Mouse (Mus musculus) hindbrain, embryonic 12.5 days (tissue): ENCODE data around the gene Pla2g4a. TPM values are rescaled to one million over a fixed set of nuclear protein-coding genes. Genes with fewer than 3 reads are reported as not detected.
"Not testable (repeated sequence)": the region's sequence is repeated elsewhere in the genome, so short reads cannot be mapped to it uniquely, and the experiment has no call there.

Experiments
- ATAC-seq: fragments of 200-750 bp; cut with Nextera tagmentation; 2 replicates; pipeline ENCODE4 v1.8.0; 2017; ENCODE audit warnings: moderate TSS enrichment; ENCODE audit not compliant: low FRiP score
- H3K27ac ChIP-seq: fragments of 300-500 bp; sonication (generic); 2 replicates; pipeline ENCODE4 v1.5.1; 2016; ENCODE audit warnings: mild to moderate bottlenecking
- H3K27me3 ChIP-seq: fragments of 300-500 bp; sonication (generic); 2 replicates; pipeline ENCODE4 v1.6.1; 2016; ENCODE audit warnings: mild to moderate bottlenecking
- H3K36me3 ChIP-seq: fragments of 300-500 bp; sonication (generic); 2 replicates; pipeline ENCODE4 v1.6.1; 2016; ENCODE audit warnings: mild to moderate bottlenecking
- H3K4me1 ChIP-seq: fragments of 300-500 bp; sonication (generic); 2 replicates; pipeline ENCODE4 v1.6.1; 2016
- H3K4me2 ChIP-seq: fragments of 300-500 bp; sonication (generic); replicated peaks from 2 replicates; pipeline ENCODE4 v1.6.1; 2016; ENCODE audit warnings: mild to moderate bottlenecking
- H3K4me3 ChIP-seq: fragments of 300-500 bp; sonication (generic); 2 replicates; pipeline ENCODE4 v1.5.1; 2016; ENCODE audit warnings: mild to moderate bottlenecking
- H3K9ac ChIP-seq: fragments of 300-500 bp; sonication (generic); 2 replicates; pipeline ENCODE4 v1.6.1; 2016; ENCODE audit warnings: mild to moderate bottlenecking, moderate library complexity
- H3K9me3 ChIP-seq: fragments of 300-500 bp; sonication (generic); replicated peaks from 2 replicates; pipeline ENCODE4 v1.6.1; 2016; ENCODE audit warnings: mild to moderate bottlenecking
- WGBS: fragments of 180-500 bp; shearing (Covaris S2); methylation state at CpG from one replicate; pipeline ENCODE4 v1.1.7; 2016; 5-methylcytosine and 5-hydroxymethylcytosine counted together
- polyA plus RNA-seq: library from polyadenylated mRNA; unstranded; fragments of >200 nt; fragmentation: Nextera tagmentation; extraction: Ambion mirVana; gene quantifications from 2 replicates; pipeline ENCODE4 v1.2.1, GENCODE M21; 2016

The Pla2g4a gene
- polyA plus RNA-seq, 1 experiment from 2014 or later, result 5.7 TPM

DNA sequence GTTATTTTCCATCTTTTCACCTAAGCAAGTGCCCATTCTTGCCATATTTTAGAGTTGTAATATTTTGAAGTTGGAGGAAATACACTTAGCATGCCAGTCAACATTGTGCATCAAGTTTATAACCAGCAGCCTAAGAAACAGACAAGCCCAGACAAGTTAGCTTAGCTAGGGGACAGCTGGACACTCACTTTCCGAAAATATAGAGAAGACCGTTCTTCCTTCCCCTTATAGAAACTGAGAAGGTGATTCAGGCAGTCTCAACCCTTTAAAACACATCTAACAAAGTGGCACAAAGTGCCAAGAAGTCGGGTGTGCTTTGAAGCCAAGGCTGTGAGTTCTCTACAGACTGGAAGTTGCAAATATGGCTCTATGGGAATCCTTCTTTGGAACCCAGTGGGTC, 10.4 kb downstream of the Pla2g4a start:
- WGBS, result 84% methylated on average over 3 of the region's 3 CpGs
- no peak overlapping the region for H3K4me3 ChIP-seq
- H3K4me2 ChIP-seq, result no peak overlapping the region
- H3K9me3 ChIP-seq, result no peaks in the 10 kb centered on the region
- no peaks in the 10 kb centered on the region for H3K36me3 ChIP-seq
- no peak overlapping the region for H3K9ac ChIP-seq
- H3K27ac ChIP-seq, result no peak overlapping the region
- no peak for ATAC-seq
- no peaks in the 10 kb centered on the region for H3K27me3 ChIP-seq
- H3K4me1 ChIP-seq, result no peaks in the 10 kb centered on the region

DNA sequence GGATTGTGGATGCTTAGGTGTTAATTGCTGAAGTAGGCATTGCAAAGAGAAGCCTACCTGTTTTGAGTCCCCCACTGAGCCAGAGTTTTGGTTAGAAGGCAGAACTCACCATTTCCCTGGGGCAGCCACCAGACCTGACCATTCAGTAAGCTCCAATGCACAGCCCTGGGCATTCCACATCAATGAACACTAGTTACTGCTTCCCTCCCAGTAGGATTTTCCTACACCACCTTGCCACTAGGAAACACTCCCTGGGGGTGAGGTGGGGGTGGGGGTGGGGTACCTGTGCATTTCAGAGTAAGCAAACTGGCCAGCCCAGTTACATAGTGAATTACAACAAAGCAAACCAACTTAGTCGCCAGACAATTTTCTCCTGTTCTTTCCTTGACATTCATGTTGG, 10.8 kb downstream of the Pla2g4a start:
- Histone ChIP-seq H3K36me3 (no peaks in the 10 kb centered on the region), H3K9me3 (no peaks in the 10 kb centered on the region), H3K4me1 (no peaks in the 10 kb centered on the region), H3K27ac (no peak overlapping the region), H3K9ac (no peak overlapping the region), H3K4me2 (no peak overlapping the region), H3K27me3 (no peaks in the 10 kb centered on the region), H3K4me3 (no peak overlapping the region)
- WGBS, result 84% methylated on average over 1 of the region's 1 CpGs
- ATAC-seq, result no peak

DNA sequence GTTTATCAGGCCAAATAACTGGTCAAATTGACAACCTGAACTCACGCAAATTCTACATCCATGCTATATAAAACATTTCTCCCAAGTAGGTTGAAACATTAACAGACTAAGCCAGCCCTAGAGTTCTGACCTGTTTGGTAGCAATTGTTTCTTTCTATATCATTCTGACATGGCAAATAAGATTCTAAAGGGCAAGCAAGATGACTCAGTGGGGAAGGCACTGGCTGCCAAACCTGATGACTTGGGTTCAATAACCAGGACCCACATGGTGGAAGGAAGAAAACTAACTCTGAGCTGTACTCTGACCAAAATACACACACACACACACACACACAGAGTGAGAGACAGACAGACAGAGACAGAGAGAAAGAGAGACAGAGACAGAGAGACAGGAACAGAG, 11.8 kb downstream of the Pla2g4a start:
- ATAC-seq, result no peak
- H3K36me3 ChIP-seq, result no peaks in the 10 kb centered on the region
- 94% methylated on average over 1 of the region's 1 CpGs for WGBS
- no peak overlapping the region for H3K9ac ChIP-seq
- no peaks in the 10 kb centered on the region for H3K4me1 ChIP-seq
- no peak overlapping the region for H3K4me2 ChIP-seq
- no peaks in the 10 kb centered on the region for H3K27me3 ChIP-seq
- no peak overlapping the region for H3K4me3 ChIP-seq
- H3K27ac ChIP-seq, result no peak overlapping the region
- no peaks in the 10 kb centered on the region for H3K9me3 ChIP-seq

- Histone ChIP-seq H3K4me2 (no peak overlapping the region), H3K9me3 (no peaks in the 10 kb centered on the region), H3K9ac (no peak overlapping the region), H3K4me1 (no peaks in the 10 kb centered on the region), H3K27me3 (no peaks in the 10 kb centered on the region), H3K36me3 (no peaks in the 10 kb centered on the region), H3K4me3 (no peak overlapping the region), H3K27ac (no peak overlapping the region)
- 87% methylated on average over 8 of the region's 8 CpGs for WGBS
- no peak for ATAC-seq
Observed at GRCm38 (mm10) chr1:149948066-149948825, 12.8 kb downstream of the Pla2g4a start.

DNA sequence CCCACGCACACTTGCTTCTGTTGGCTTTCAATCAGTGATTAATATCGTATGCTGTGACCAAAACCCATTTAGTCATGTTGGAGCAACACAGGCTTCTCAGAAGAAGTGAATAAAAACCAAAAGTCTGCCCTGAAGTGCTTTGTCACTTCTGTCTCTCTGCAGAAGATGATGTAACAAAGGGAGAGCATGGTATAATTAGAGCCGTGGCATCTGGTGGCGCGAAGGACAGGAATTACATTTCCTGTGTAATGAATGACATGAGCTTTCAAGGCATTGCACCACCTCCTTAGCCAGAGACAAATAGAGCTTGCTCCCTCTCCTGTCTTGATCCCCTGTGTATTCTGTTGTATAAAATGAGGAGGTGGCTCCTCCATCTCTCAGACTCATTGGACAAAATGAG, 14.1 kb downstream of the Pla2g4a start:
- Histone ChIP-seq H3K9me3 (no peaks in the 10 kb centered on the region), H3K27me3 (no peaks in the 10 kb centered on the region), H3K4me3 (no peak overlapping the region), H3K27ac (no peak overlapping the region), H3K36me3 (no peaks in the 10 kb centered on the region), H3K4me1 (no peaks in the 10 kb centered on the region), H3K9ac (no peak overlapping the region), H3K4me2 (no peak overlapping the region)
- no peak for ATAC-seq
- 53% methylated on average over 5 of the region's 5 CpGs for WGBS

- Histone ChIP-seq H3K4me3 (no peak overlapping the region), H3K9me3 (no peaks in the 10 kb centered on the region), H3K27me3 (no peaks in the 10 kb centered on the region), H3K9ac (no peak overlapping the region), H3K4me2 (no peak overlapping the region), H3K27ac (no peak overlapping the region), H3K36me3 (no peaks in the 10 kb centered on the region), H3K4me1 (no peaks in the 10 kb centered on the region)
- WGBS, result 93% methylated on average over 3 of the region's 3 CpGs
- ATAC-seq, result no peak
Observed at GRCm38 (mm10) chr1:149946432-149946831, 14.7 kb downstream of the Pla2g4a start.

DNA sequence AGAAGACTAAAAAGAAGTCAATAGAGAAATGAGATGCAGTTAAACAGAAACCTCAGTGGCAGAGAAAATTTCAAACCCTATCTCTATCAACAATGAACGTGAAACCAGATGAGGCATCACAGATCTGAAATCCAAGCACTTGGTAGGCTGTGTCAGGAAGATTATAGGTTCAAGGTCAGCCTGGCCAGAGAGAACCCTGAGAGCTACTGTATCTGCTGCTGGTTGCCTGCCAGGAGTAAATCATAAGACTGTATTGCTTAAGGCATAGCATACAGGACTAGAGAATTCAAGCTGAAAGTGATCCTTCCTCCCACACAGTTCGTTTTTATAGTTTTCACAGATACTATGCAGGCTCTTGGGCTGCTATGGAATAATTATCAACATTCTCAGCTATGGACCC, 17.5 kb downstream of the Pla2g4a start:
- Histone ChIP-seq H3K4me1 (no peaks in the 10 kb centered on the region), H3K9ac (no peak overlapping the region), H3K27me3 (no peaks in the 10 kb centered on the region), H3K4me2 (no peak overlapping the region), H3K9me3 (no peaks in the 10 kb centered on the region), H3K4me3 (no peak overlapping the region), H3K36me3 (no peaks in the 10 kb centered on the region), H3K27ac (no peak overlapping the region)
- no peak for ATAC-seq
- 89% methylated on average over 2 of the region's 2 CpGs for whole genome bisulfite sequencing

DNA sequence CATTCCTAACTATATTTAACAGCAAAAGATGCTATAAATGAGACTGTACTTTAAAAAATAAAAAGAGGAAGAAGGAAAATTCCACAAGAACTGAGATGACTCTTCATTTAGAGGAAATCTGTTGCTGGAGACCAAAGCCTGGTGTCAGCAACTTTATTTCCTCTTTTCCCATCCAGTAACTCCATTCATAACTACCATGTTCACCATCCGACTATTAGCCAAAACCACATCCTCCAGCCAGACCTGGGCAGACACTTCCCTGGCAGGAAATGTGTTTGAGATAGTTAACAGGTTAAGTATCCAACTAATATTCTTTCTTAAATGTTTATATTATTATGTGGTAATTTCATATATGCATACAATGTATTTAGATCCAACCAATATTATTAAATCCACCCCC, 20.8 kb downstream of the Pla2g4a start:
- no peak overlapping the region for H3K9ac ChIP-seq
- H3K27me3 ChIP-seq, result no peaks in the 10 kb centered on the region
- no peak for ATAC-seq
- H3K4me2 ChIP-seq, result no peak overlapping the region
- WGBS, result 83% methylated on average over 1 of the region's 1 CpGs
- H3K36me3 ChIP-seq, result no peaks in the 10 kb centered on the region
- no peaks in the 10 kb centered on the region for H3K9me3 ChIP-seq
- no peaks in the 10 kb centered on the region for H3K4me1 ChIP-seq
- no peak overlapping the region for H3K27ac ChIP-seq
- no peak overlapping the region for H3K4me3 ChIP-seq

GRCm38 (mm10) chr1:149939261-149940032, 21.6 kb downstream of the Pla2g4a start:
- Histone ChIP-seq H3K9me3 (no peaks in the 10 kb centered on the region), H3K9ac (no peak overlapping the region), H3K4me3 (no peak overlapping the region), H3K27me3 (no peaks in the 10 kb centered on the region), H3K27ac (no peak overlapping the region), H3K36me3 (no peaks in the 10 kb centered on the region), H3K4me2 (no peak overlapping the region), H3K4me1 (no peaks in the 10 kb centered on the region)
- 89% methylated on average over 9 of the region's 9 CpGs for WGBS
- no peak for ATAC-seq

DNA sequence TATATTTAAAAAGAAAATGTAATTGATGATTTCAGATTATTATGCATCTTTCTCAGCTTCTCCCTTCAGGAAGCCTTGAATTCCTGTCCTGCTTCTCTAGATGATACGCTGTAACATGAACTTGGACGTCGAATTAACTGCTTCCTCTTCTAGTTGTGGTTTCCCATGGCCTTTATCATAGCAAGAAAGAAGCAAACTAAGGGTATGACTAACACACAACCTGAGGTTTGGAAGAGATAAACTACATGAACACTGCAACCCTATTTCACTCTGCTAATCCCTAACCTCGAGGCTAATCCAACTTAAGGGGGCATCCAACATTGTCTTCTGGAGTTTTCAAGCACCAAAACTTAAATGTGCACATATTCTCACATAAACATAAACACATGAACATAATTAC, 23.3 kb downstream of the Pla2g4a start:
- H3K4me3 ChIP-seq, result no peak overlapping the region
- WGBS, result 87% methylated on average over 4 of the region's 4 CpGs
- no peaks in the 10 kb centered on the region for H3K4me1 ChIP-seq
- H3K27me3 ChIP-seq, result no peaks in the 10 kb centered on the region
- H3K9me3 ChIP-seq, result no peaks in the 10 kb centered on the region
- no peaks in the 10 kb centered on the region for H3K36me3 ChIP-seq
- no peak overlapping the region for H3K4me2 ChIP-seq
- no peak overlapping the region for H3K9ac ChIP-seq
- no peak for ATAC-seq
- no peak overlapping the region for H3K27ac ChIP-seq

- no peaks in the 10 kb centered on the region for H3K4me1 ChIP-seq
- H3K4me2 ChIP-seq, result no peak overlapping the region
- H3K9me3 ChIP-seq, result no peaks in the 10 kb centered on the region
- H3K4me3 ChIP-seq, result no peak overlapping the region
- H3K9ac ChIP-seq, result no peak overlapping the region
- no peaks in the 10 kb centered on the region for H3K27me3 ChIP-seq
- 84% methylated on average over 5 of the region's 5 CpGs for WGBS
- ATAC-seq, result no peak
- no peak overlapping the region for H3K27ac ChIP-seq
- no peaks in the 10 kb centered on the region for H3K36me3 ChIP-seq
Observed at GRCm38 (mm10) chr1:149929140-149929539, 31.9 kb downstream of the Pla2g4a start.

DNA sequence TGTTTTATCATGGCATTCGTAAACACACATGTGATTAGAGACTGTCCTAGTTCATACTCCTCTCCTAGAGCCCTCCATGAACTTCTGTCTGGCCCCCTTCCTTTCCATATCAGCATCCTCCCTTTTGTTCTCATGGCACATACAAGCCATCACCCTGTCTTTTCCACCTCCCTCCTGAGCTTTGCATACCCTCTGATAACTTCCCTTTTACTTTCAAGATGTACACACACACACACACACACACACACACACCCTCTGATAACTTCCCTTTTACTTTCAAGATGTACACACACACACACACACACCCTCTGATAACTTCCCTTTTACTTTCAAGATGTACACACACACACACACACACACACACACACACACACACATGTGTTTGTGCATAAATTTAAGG, 37.4 kb downstream of the Pla2g4a start:
- not testable (repeated sequence) for H3K9ac ChIP-seq, H3K4me3 ChIP-seq, H3K36me3 ChIP-seq, H3K27ac ChIP-seq, H3K27me3 ChIP-seq, H3K4me1 ChIP-seq, H3K9me3 ChIP-seq, ATAC-seq, H3K4me2 ChIP-seq
- WGBS, result 96% methylated on average over 1 of the region's 1 CpGs

- Histone ChIP-seq H3K4me2 (no peak overlapping the region), H3K4me1 (no peaks in the 10 kb centered on the region), H3K9ac (no peak overlapping the region), H3K9me3 (no peaks in the 10 kb centered on the region), H3K4me3 (no peak overlapping the region), H3K36me3 (no peaks in the 10 kb centered on the region), H3K27me3 (no peaks in the 10 kb centered on the region), H3K27ac (no peak overlapping the region)
- 31% methylated on average over 1 of the region's 1 CpGs for WGBS
- ATAC-seq, result no peak
Observed at GRCm38 (mm10) chr1:149922219-149922618, 38.9 kb downstream of the Pla2g4a start.
